Mouse (Mus musculus) heart, adult 2 months (tissue): ENCODE data around the gene Gprin2. TPM values are rescaled to one million over a fixed set of nuclear protein-coding genes. Genes with fewer than 3 reads are reported as not detected.

ENCODE experiments used
- DNase-seq, 2 experiments: peaks; one replicate each; pipeline ENCODE4 v3.0.0; 2021
- H3K27ac ChIP-seq: fragments of 200-600 bp; 2 replicates; pipeline ENCODE4 v1.8.1; 2022
- H3K27me3 ChIP-seq: fragments of 200-500 bp; 2 replicates; pipeline ENCODE4 v1.6.1; 2012; ENCODE audit warnings: mild to moderate bottlenecking, low read length, inconsistent platforms, mixed read lengths; ENCODE audit not compliant: control insufficient read depth, insufficient read depth
- H3K36me3 ChIP-seq: fragments of 200-500 bp; 2 replicates; pipeline ENCODE4 v1.6.1; 2012; ENCODE audit warnings: low read length, inconsistent platforms; ENCODE audit not compliant: control insufficient read depth, insufficient read depth
- H3K4me1 ChIP-seq: fragments of 200-500 bp; 2 replicates; pipeline ENCODE4 v1.6.1; 2011; ENCODE audit warnings: low read length; ENCODE audit not compliant: control insufficient read depth, insufficient read depth
- H3K4me3 ChIP-seq: fragments of 200-600 bp; 2 replicates; pipeline ENCODE4 v1.8.1; 2022
- H3K79me2 ChIP-seq: fragments of 200-500 bp; replicated peaks from 2 replicates; pipeline ENCODE4 v1.6.1; 2012; ENCODE audit warnings: mild to moderate bottlenecking, inconsistent platforms, low read length, moderate library complexity, mixed read lengths; ENCODE audit not compliant: control insufficient read depth, insufficient read depth
- H3K9ac ChIP-seq: fragments of 200-500 bp; 2 replicates; pipeline ENCODE4 v1.6.1; 2012; ENCODE audit warnings: low read depth, mild to moderate bottlenecking, control low read depth, inconsistent platforms, low read length, mixed read lengths
- CTCF ChIP-seq: fragments of 200-600 bp; IDR thresholded peaks from 2 replicates; pipeline ENCODE4 v1.8.1; 2022; ENCODE audit warnings: antibody characterized with exemption, mild to moderate bottlenecking, moderate library complexity
- EP300 ChIP-seq: fragments of 200-500 bp; IDR thresholded peaks from 2 replicates; pipeline ENCODE4 v1.6.1; 2011; ENCODE audit warnings: low read depth, low read length, control low read depth; ENCODE audit not compliant: insufficient read depth
- POLR2A ChIP-seq: fragments of 200-500 bp; IDR thresholded peaks from 2 replicates; pipeline ENCODE4 v1.6.1; 2011; ENCODE audit warnings: mild to moderate bottlenecking, low read depth, low read length, control low read depth; ENCODE audit not compliant: insufficient read depth
- WGBS: fragments of 180-500 bp; shearing (Covaris S2); methylation state at CpG from one replicate; pipeline ENCODE4 v1.1.7; 2018; 5-methylcytosine and 5-hydroxymethylcytosine counted together
- intact Hi-C: fragments of 180-260 bp; cut with DNase I; formaldehyde crosslinking; loops from one replicate; pipeline ENCODE4 v1.15.1; 2025
- polyA plus RNA-seq: library from polyadenylated mRNA; depleted of rRNA; stranded (reverse); fragments of >200 nt; gene quantifications from 2 replicates; pipeline ENCODE4 v1.2.3, GENCODE M21; 2012
- total RNA-seq, 2 experiments: library from RNA; stranded (reverse); gene quantifications; 2 replicates each; pipeline ENCODE4 v1.2.3; 2021

Gene Gprin2
- total and polyA plus RNA-seq, 3 experiments = 0.10 to 0.26 (median 0.23) TPM

GRCm38 (mm10) chr14:34209942-34210341, 8.5 kb upstream of the Gprin2 start:
- DNase-seq = no peak
- intact Hi-C loops = loop anchor here (2.0 to 10.0 kb wide), 2 partner anchors 129 to 255 kb away; partner anchors contain the start of gene Rbp3
- Histone ChIP-seq H3K36me3 (no peaks in the 10 kb centered on the region), H3K79me2 (no peaks in the 10 kb centered on the region), H3K4me1 (no peaks in the 10 kb centered on the region), H3K27ac (no peak overlapping the region), H3K27me3 (no peaks in the 10 kb centered on the region), H3K9ac (no peak overlapping the region), H3K4me3 (no peak overlapping the region)
- WGBS = 88% methylated on average over 4 of the region's 4 CpGs
- TF ChIP-seq POLR2A (no peak), EP300 (no peak), CTCF (no peak)

- H3K9ac ChIP-seq = no peak overlapping the region
- no peaks in the 10 kb centered on the region for H3K79me2 ChIP-seq
- H3K27ac ChIP-seq = no peak overlapping the region
- no peak overlapping the region for H3K4me3 ChIP-seq
- no peak for DNase-seq
- intact Hi-C loops = loop anchor here (2.0 to 10.0 kb wide), 2 partner anchors 128 to 254 kb away; partner anchors contain the start of gene Rbp3
- H3K36me3 ChIP-seq = no peaks in the 10 kb centered on the region
- TF ChIP-seq POLR2A = no peak
- no peak for TF ChIP-seq EP300
- TF ChIP-seq CTCF = no peak
- H3K27me3 ChIP-seq = no peaks in the 10 kb centered on the region
- H3K4me1 ChIP-seq = no peaks in the 10 kb centered on the region
- 60% methylated on average over 4 of the region's 4 CpGs for WGBS
Observed at GRCm38 (mm10) chr14:34209080-34209479, 7.6 kb upstream of the Gprin2 start.

GRCm38 (mm10) chr14:34208651-34209050, 7.2 kb upstream of the Gprin2 start:
- Histone ChIP-seq H3K4me1 (no peaks in the 10 kb centered on the region), H3K27me3 (no peaks in the 10 kb centered on the region), H3K79me2 (no peaks in the 10 kb centered on the region), H3K27ac (no peak overlapping the region), H3K36me3 (no peaks in the 10 kb centered on the region), H3K9ac (no peak overlapping the region), H3K4me3 (no peak overlapping the region)
- no peak for DNase-seq
- peak; percentile 70 for TF ChIP-seq CTCF
- TF ChIP-seq EP300 = no peak
- no peak for TF ChIP-seq POLR2A
- intact Hi-C loops = loop anchor here (2.0 to 10.0 kb wide), 2 partner anchors 128 to 254 kb away; partner anchors contain the start of gene Rbp3
- WGBS = 45% methylated on average over 2 of the region's 2 CpGs

- DNase-seq = no peak
- Histone ChIP-seq H3K27me3 (no peaks in the 10 kb centered on the region), H3K4me1 (no peaks in the 10 kb centered on the region), H3K79me2 (no peaks in the 10 kb centered on the region), H3K4me3 (no peak overlapping the region), H3K27ac (no peak overlapping the region), H3K36me3 (no peaks in the 10 kb centered on the region), H3K9ac (no peak overlapping the region)
- no peak for TF ChIP-seq CTCF
- TF ChIP-seq EP300 = no peak
- TF ChIP-seq POLR2A = no peak
- WGBS = 75% methylated on average over 6 of the region's 6 CpGs
- intact Hi-C loops = loop anchor here (2.0 to 10.0 kb wide), 2 partner anchors 127 to 253 kb away; partner anchors contain the start of gene Rbp3
Observed at GRCm38 (mm10) chr14:34207996-34208395, 6.5 kb upstream of the Gprin2 start.

- H3K4me1 ChIP-seq = no peaks in the 10 kb centered on the region
- DNase-seq = peak; percentile 26 to 42
- H3K79me2 ChIP-seq = no peaks in the 10 kb centered on the region
- no peaks in the 10 kb centered on the region for H3K36me3 ChIP-seq
- H3K27ac ChIP-seq = no peak overlapping the region
- WGBS = 23% methylated on average over 19 of the region's 19 CpGs
- intact Hi-C loops = loop anchor here (10.0 kb wide), 1 partner anchor 246 kb away; the partner anchor contains the start of gene Rbp3
- H3K4me3 ChIP-seq = peak overlapping the region; percentile 59
- H3K9ac ChIP-seq = no peak overlapping the region
- no peak for TF ChIP-seq CTCF
- no peak for TF ChIP-seq EP300
- no peaks in the 10 kb centered on the region for H3K27me3 ChIP-seq
Observed at GRCm38 (mm10) chr14:34200738-34201230, 669 bp downstream of the Gprin2 start.

- H3K9ac ChIP-seq = no peak overlapping the region
Observed at GRCm38 (mm10) chr14:34196706-34197105, 4.7 kb downstream of the Gprin2 start.

More at GRCm38 (mm10) chr14:34196706-34197105, 4.7 kb downstream of the Gprin2 start:
- TF ChIP-seq EP300 = no peak
- TF ChIP-seq POLR2A = no peak
- no peak for TF ChIP-seq CTCF
- DNase-seq = no peak
- Histone ChIP-seq H3K36me3 (no peaks in the 10 kb centered on the region), H3K4me3 (no peak overlapping the region), H3K27ac (no peak overlapping the region), H3K27me3 (no peaks in the 10 kb centered on the region), H3K79me2 (no peaks in the 10 kb centered on the region), H3K4me1 (no peaks in the 10 kb centered on the region)
- 47% methylated on average over 4 of the region's 4 CpGs for WGBS
- intact Hi-C loops = no loop called here
